Mouse (Mus musculus): ENCODE data around the gene Hsd3b1. TPM values are rescaled to one million over a fixed set of nuclear protein-coding genes. Genes with fewer than 3 reads are reported as not detected.
A peak's percentile ranks its signal among the peaks of the same experiment; 100 is the strongest.

Hsd3b1 gene
- polyA plus RNA-seq, 1 experiment from 2014 or later: 2.5 TPM

- no peaks in the 10 kb centered on the region for H3K27me3 ChIP-seq (ENCODE audit: control insufficient read depth, insufficient read depth, low read length)
- H3K4me3 ChIP-seq (ENCODE audit: low read depth, low read length): no peak overlapping the region
- WGBS (ENCODE audit: insufficient replicate concordance): 86% methylated on average over 1 of the region's 1 CpGs
Observed at GRCm38 (mm10) chr3:98862800-98863199, 3.2 kb upstream of the Hsd3b1 start.

GRCm38 (mm10) chr3:98858051-98858450 lies 1.5 kb downstream of the Hsd3b1 start:
- Histone ChIP-seq H3K27ac (ENCODE audit: low read depth, low read length) (peak overlapping the region; percentile 42), H3K9ac (ENCODE audit: low read depth, low read length) (no peak overlapping the region), H3K4me1 (ENCODE audit: control insufficient read depth, insufficient read depth, low read length) (peaks cover 13% of the 10 kb centered on the region), H3K4me3 (ENCODE audit: low read depth, low read length) (no peak overlapping the region), H3K36me3 (ENCODE audit: control insufficient read depth, insufficient read depth, low read length) (no peaks in the 10 kb centered on the region), H3K9me3 (replicated peaks; ENCODE audit: control insufficient read depth, low read length) (no peaks in the 10 kb centered on the region), H3K4me2 (no peak overlapping the region), H3K27me3 (ENCODE audit: control insufficient read depth, insufficient read depth, low read length) (no peaks in the 10 kb centered on the region)
- no peak for ATAC-seq (replicated peaks; ENCODE audit: insufficient number of reproducible peaks, low FRiP score, low TSS enrichment)
- WGBS (ENCODE audit: insufficient replicate concordance): 18% methylated on average over 2 of the region's 2 CpGs

More at GRCm38 (mm10) chr3:98862800-98863199, 3.2 kb upstream of the Hsd3b1 start:
- Histone ChIP-seq H3K36me3 (ENCODE audit: control insufficient read depth, insufficient read depth, low read length) (no peaks in the 10 kb centered on the region), H3K9ac (ENCODE audit: low read depth, low read length) (no peak overlapping the region), H3K4me2 (no peak overlapping the region), H3K9me3 (replicated peaks; ENCODE audit: control insufficient read depth, low read length) (no peaks in the 10 kb centered on the region), H3K27ac (ENCODE audit: low read depth, low read length) (no peak overlapping the region), H3K4me1 (ENCODE audit: control insufficient read depth, insufficient read depth, low read length) (peaks cover 4% of the 10 kb centered on the region; the same call in 1 of the 2 replicates)
- no peak for ATAC-seq (replicated peaks; ENCODE audit: insufficient number of reproducible peaks, low FRiP score, low TSS enrichment)

GRCm38 (mm10) chr3:98856892-98857291 lies 2.7 kb downstream of the Hsd3b1 start:
- Histone ChIP-seq H3K4me2 (peak overlapping the region; percentile 24; the same call in 1 of the 2 replicates), H3K27me3 (ENCODE audit: control insufficient read depth, insufficient read depth, low read length) (no peaks in the 10 kb centered on the region), H3K36me3 (ENCODE audit: control insufficient read depth, insufficient read depth, low read length) (no peaks in the 10 kb centered on the region), H3K4me3 (ENCODE audit: low read depth, low read length) (no peak overlapping the region), H3K4me1 (ENCODE audit: control insufficient read depth, insufficient read depth, low read length) (peaks cover 13% of the 10 kb centered on the region), H3K27ac (ENCODE audit: low read depth, low read length) (peak overlapping the region; percentile 71), H3K9ac (ENCODE audit: low read depth, low read length) (no peak overlapping the region), H3K9me3 (replicated peaks; ENCODE audit: control insufficient read depth, low read length) (no peaks in the 10 kb centered on the region)
- WGBS (ENCODE audit: insufficient replicate concordance): 18% methylated on average over 1 of the region's 1 CpGs
- ATAC-seq (replicated peaks; ENCODE audit: insufficient number of reproducible peaks, low FRiP score, low TSS enrichment): peak; percentile 89

- WGBS (ENCODE audit: insufficient replicate concordance): 41% methylated on average over 3 of the region's 3 CpGs
- Histone ChIP-seq H3K4me1 (ENCODE audit: control insufficient read depth, insufficient read depth, low read length) (peaks cover 13% of the 10 kb centered on the region), H3K36me3 (ENCODE audit: control insufficient read depth, insufficient read depth, low read length) (no peaks in the 10 kb centered on the region), H3K4me3 (ENCODE audit: low read depth, low read length) (no peak overlapping the region), H3K27ac (ENCODE audit: low read depth, low read length) (peak overlapping the region; percentile 41; the same call in 1 of the 2 replicates), H3K9ac (ENCODE audit: low read depth, low read length) (0 out of 2 replicates have a peak overlapping the region, but pooled peaks have one; percentile 39), H3K4me2 (no peak overlapping the region), H3K9me3 (replicated peaks; ENCODE audit: control insufficient read depth, low read length) (no peaks in the 10 kb centered on the region), H3K27me3 (ENCODE audit: control insufficient read depth, insufficient read depth, low read length) (no peaks in the 10 kb centered on the region)
- ATAC-seq (replicated peaks; ENCODE audit: insufficient number of reproducible peaks, low FRiP score, low TSS enrichment): peak; percentile 88
Observed at GRCm38 (mm10) chr3:98855160-98855559, 4.4 kb downstream of the Hsd3b1 start.

- 24% methylated on average over 1 of the region's 1 CpGs for WGBS (ENCODE audit: insufficient replicate concordance)
- Histone ChIP-seq H3K4me3 (ENCODE audit: low read depth, low read length) (no peak overlapping the region), H3K4me2 (no peak overlapping the region), H3K9ac (ENCODE audit: low read depth, low read length) (no peak overlapping the region), H3K4me1 (ENCODE audit: control insufficient read depth, insufficient read depth, low read length) (peaks cover 13% of the 10 kb centered on the region), H3K27me3 (ENCODE audit: control insufficient read depth, insufficient read depth, low read length) (no peaks in the 10 kb centered on the region), H3K36me3 (ENCODE audit: control insufficient read depth, insufficient read depth, low read length) (no peaks in the 10 kb centered on the region), H3K9me3 (replicated peaks; ENCODE audit: control insufficient read depth, low read length) (no peaks in the 10 kb centered on the region), H3K27ac (ENCODE audit: low read depth, low read length) (no peak overlapping the region)
- no peak for ATAC-seq (replicated peaks; ENCODE audit: insufficient number of reproducible peaks, low FRiP score, low TSS enrichment)
Observed at GRCm38 (mm10) chr3:98853685-98854084, 5.9 kb downstream of the Hsd3b1 start.

GRCm38 (mm10) chr3:98853051-98853450 lies 6.5 kb downstream of the Hsd3b1 start:
- no peak overlapping the region for H3K4me2 ChIP-seq
- H3K4me3 ChIP-seq (ENCODE audit: low read depth, low read length): no peak overlapping the region
- peaks cover 12% of the 10 kb centered on the region for H3K4me1 ChIP-seq (ENCODE audit: control insufficient read depth, insufficient read depth, low read length)
- no peaks in the 10 kb centered on the region for H3K27me3 ChIP-seq (ENCODE audit: control insufficient read depth, insufficient read depth, low read length)
- no peaks in the 10 kb centered on the region for H3K9me3 ChIP-seq (replicated peaks; ENCODE audit: control insufficient read depth, low read length)
- WGBS (ENCODE audit: insufficient replicate concordance): 87% methylated on average over 3 of the region's 3 CpGs
- H3K9ac ChIP-seq (ENCODE audit: low read depth, low read length): no peak overlapping the region
- no peak for ATAC-seq (replicated peaks; ENCODE audit: insufficient number of reproducible peaks, low FRiP score, low TSS enrichment)
- no peak overlapping the region for H3K27ac ChIP-seq (ENCODE audit: low read depth, low read length)
- H3K36me3 ChIP-seq (ENCODE audit: control insufficient read depth, insufficient read depth, low read length): no peaks in the 10 kb centered on the region

- no peak for ATAC-seq (replicated peaks; ENCODE audit: insufficient number of reproducible peaks, low FRiP score, low TSS enrichment)
- no peak overlapping the region for H3K4me2 ChIP-seq
- H3K9me3 ChIP-seq (replicated peaks; ENCODE audit: control insufficient read depth, low read length): no peaks in the 10 kb centered on the region
- no peak overlapping the region for H3K9ac ChIP-seq (ENCODE audit: low read depth, low read length)
- H3K4me3 ChIP-seq (ENCODE audit: low read depth, low read length): no peak overlapping the region
- H3K27me3 ChIP-seq (ENCODE audit: control insufficient read depth, insufficient read depth, low read length): no peaks in the 10 kb centered on the region
- H3K36me3 ChIP-seq (ENCODE audit: control insufficient read depth, insufficient read depth, low read length): no peaks in the 10 kb centered on the region
- no peak overlapping the region for H3K27ac ChIP-seq (ENCODE audit: low read depth, low read length)
- H3K4me1 ChIP-seq (ENCODE audit: control insufficient read depth, insufficient read depth, low read length): peaks cover 8% of the 10 kb centered on the region
- WGBS (ENCODE audit: insufficient replicate concordance): 84% methylated on average over 6 of the region's 6 CpGs
Observed at GRCm38 (mm10) chr3:98852631-98853030, 7.0 kb downstream of the Hsd3b1 start.

GRCm38 (mm10) chr3:98851853-98852252 lies 7.7 kb downstream of the Hsd3b1 start:
- no peaks in the 10 kb centered on the region for H3K36me3 ChIP-seq (ENCODE audit: control insufficient read depth, insufficient read depth, low read length)
- no peak for ATAC-seq (replicated peaks; ENCODE audit: insufficient number of reproducible peaks, low FRiP score, low TSS enrichment)
- no peak overlapping the region for H3K9ac ChIP-seq (ENCODE audit: low read depth, low read length)
- peaks cover 3% of the 10 kb centered on the region for H3K4me1 ChIP-seq (ENCODE audit: control insufficient read depth, insufficient read depth, low read length)
- no peak overlapping the region for H3K4me3 ChIP-seq (ENCODE audit: low read depth, low read length)
- H3K9me3 ChIP-seq (replicated peaks; ENCODE audit: control insufficient read depth, low read length): no peaks in the 10 kb centered on the region
- H3K4me2 ChIP-seq: no peak overlapping the region
- H3K27ac ChIP-seq (ENCODE audit: low read depth, low read length): no peak overlapping the region
- no peaks in the 10 kb centered on the region for H3K27me3 ChIP-seq (ENCODE audit: control insufficient read depth, insufficient read depth, low read length)
- WGBS (ENCODE audit: insufficient replicate concordance): 82% methylated on average over 2 of the region's 2 CpGs

- Histone ChIP-seq H3K9me3 (replicated peaks; ENCODE audit: control insufficient read depth, low read length) (no peaks in the 10 kb centered on the region), H3K9ac (ENCODE audit: low read depth, low read length) (no peak overlapping the region), H3K36me3 (ENCODE audit: control insufficient read depth, insufficient read depth, low read length) (no peaks in the 10 kb centered on the region), H3K27ac (ENCODE audit: low read depth, low read length) (no peak overlapping the region), H3K4me2 (no peak overlapping the region), H3K27me3 (ENCODE audit: control insufficient read depth, insufficient read depth, low read length) (no peaks in the 10 kb centered on the region), H3K4me3 (ENCODE audit: low read depth, low read length) (no peak overlapping the region), H3K4me1 (ENCODE audit: control insufficient read depth, insufficient read depth, low read length) (no peaks in the 10 kb centered on the region)
- 87% methylated on average over 5 of the region's 5 CpGs for WGBS (ENCODE audit: insufficient replicate concordance)
- no peak for ATAC-seq (replicated peaks; ENCODE audit: insufficient number of reproducible peaks, low FRiP score, low TSS enrichment)
Observed at GRCm38 (mm10) chr3:98850262-98850661, 9.3 kb downstream of the Hsd3b1 start.

All from heart, embryonic 11.5 days (tissue).